Mouse (Mus musculus): Measurements from ENCODE around the gene AC134908.4. TPM values are rescaled to one million over a fixed set of nuclear protein-coding genes. Genes with fewer than 3 reads are reported as not detected.

The AC134908.4 gene
- polyA plus RNA-seq, 1 experiment from 2014 or later, result not detected

- ATAC-seq (peak; percentile 94), DNase-seq (peak; percentile 96)
- TF ChIP-seq EP300 (IDR thresholded peaks at IDR 0.05; ENCODE audit: low read depth), result no peak
- peak; percentile 9; the same call in 1 of the 2 replicates for TF ChIP-seq CTCF (IDR thresholded peaks at IDR 0.05; ENCODE audit: low read depth)
- no peaks in the 10 kb centered on the region for H3K27me3 ChIP-seq (ENCODE audit: insufficient read depth, low read length)
- H3K36me3 ChIP-seq (replicated peaks; ENCODE audit: insufficient read depth, low read length), result peaks cover 26% of the 10 kb centered on the region
- H3K9ac ChIP-seq (replicated peaks), result peak within 1 kb of the TSS; percentile 68
- no peaks in the 10 kb centered on the region for H3K9me3 ChIP-seq (ENCODE audit: low read length)
- peak within 1 kb of the TSS; percentile 89 for H3K4me2 ChIP-seq (ENCODE audit: low read depth, low read length)
- H3K4me1 ChIP-seq (ENCODE audit: insufficient read depth), result peaks cover 13% of the 10 kb centered on the region; the same call in 1 of the 2 replicates
- peak within 1 kb of the TSS; percentile 65 for H3K4me3 ChIP-seq (ENCODE audit: low read depth, low read length)
- under 1% methylated on average over 23 of the region's 23 CpGs for WGBS (ENCODE audit: insufficient replicate concordance)
- peak within 1 kb of the TSS; percentile 64 for H3K27ac ChIP-seq (ENCODE audit: low read depth)
These were observed 10.1 kb downstream of the AC134908.4 start, which contains the start of gene Haghl for GRCm38 (mm10) chr17:25785281-25785745. Gene Haghl, minus strand, starts transcription at chr17:25785673.

GRCm38 (mm10) chr17:25783861-25784574 is 11.4 kb downstream of the AC134908.4 start:
- Histone ChIP-seq H3K4me1 (ENCODE audit: insufficient read depth) (peaks cover 13% of the 10 kb centered on the region; the same call in 1 of the 2 replicates), H3K27ac (ENCODE audit: low read depth) (no peak overlapping the region), H3K4me2 (ENCODE audit: low read depth, low read length) (peak overlapping the region; percentile 89; the same call in 1 of the 2 replicates), H3K36me3 (replicated peaks; ENCODE audit: insufficient read depth, low read length) (peaks cover 31% of the 10 kb centered on the region), H3K9me3 (ENCODE audit: low read length) (no peaks in the 10 kb centered on the region), H3K9ac (replicated peaks) (no peak overlapping the region), H3K27me3 (ENCODE audit: insufficient read depth, low read length) (no peaks in the 10 kb centered on the region), H3K4me3 (ENCODE audit: low read depth, low read length) (no peak overlapping the region)
- no peak for ATAC-seq
- 79% methylated on average over 15 of the region's 15 CpGs for WGBS (ENCODE audit: insufficient replicate concordance)
- TF ChIP-seq EP300 (IDR thresholded peaks at IDR 0.05; ENCODE audit: low read depth) (no peak), CTCF (IDR thresholded peaks at IDR 0.05; ENCODE audit: low read depth) (no peak)
- no peak for DNase-seq

DNA sequence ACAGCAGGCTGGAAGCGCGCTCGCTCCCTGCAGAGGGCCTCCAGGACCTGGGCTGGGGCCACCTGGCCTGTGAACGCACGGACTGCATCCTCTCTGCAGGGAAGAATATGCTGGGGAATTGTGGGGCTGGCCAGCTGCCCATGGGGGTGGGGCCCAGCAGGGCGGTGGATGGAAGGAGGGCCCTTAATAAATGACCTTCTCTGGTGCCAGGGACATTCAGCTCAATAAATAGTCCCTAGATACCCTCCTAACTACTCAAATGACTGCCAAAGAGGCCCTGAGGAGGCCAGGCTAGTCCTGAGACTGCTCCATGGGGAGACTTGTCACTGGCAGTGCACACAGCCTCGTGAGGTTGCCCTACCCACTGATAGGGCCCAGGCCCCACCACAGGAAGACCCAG is 12.4 kb downstream of the AC134908.4 start:
- Histone ChIP-seq H3K27me3 (ENCODE audit: insufficient read depth, low read length) (no peaks in the 10 kb centered on the region), H3K4me1 (ENCODE audit: insufficient read depth) (peaks cover 13% of the 10 kb centered on the region; the same call in 1 of the 2 replicates), H3K27ac (ENCODE audit: low read depth) (no peak overlapping the region), H3K9me3 (ENCODE audit: low read length) (no peaks in the 10 kb centered on the region), H3K9ac (replicated peaks) (no peak overlapping the region), H3K4me3 (ENCODE audit: low read depth, low read length) (no peak overlapping the region), H3K4me2 (ENCODE audit: low read depth, low read length) (no peak overlapping the region), H3K36me3 (replicated peaks; ENCODE audit: insufficient read depth, low read length) (peaks cover 31% of the 10 kb centered on the region)
- no peak for ATAC-seq
- TF ChIP-seq CTCF (IDR thresholded peaks at IDR 0.05; ENCODE audit: low read depth) (no peak), EP300 (IDR thresholded peaks at IDR 0.05; ENCODE audit: low read depth) (no peak)
- no peak for DNase-seq
- 83% methylated on average over 7 of the region's 7 CpGs for WGBS (ENCODE audit: insufficient replicate concordance)

- Histone ChIP-seq H3K9me3 (ENCODE audit: low read length) (no peaks in the 10 kb centered on the region), H3K9ac (replicated peaks) (no peak overlapping the region), H3K4me2 (ENCODE audit: low read depth, low read length) (no peak overlapping the region), H3K36me3 (replicated peaks; ENCODE audit: insufficient read depth, low read length) (peaks cover 42% of the 10 kb centered on the region), H3K27me3 (ENCODE audit: insufficient read depth, low read length) (no peaks in the 10 kb centered on the region), H3K4me3 (ENCODE audit: low read depth, low read length) (no peak overlapping the region), H3K4me1 (ENCODE audit: insufficient read depth) (peaks cover 13% of the 10 kb centered on the region; the same call in 1 of the 2 replicates), H3K27ac (ENCODE audit: low read depth) (no peak overlapping the region)
- TF ChIP-seq CTCF (IDR thresholded peaks at IDR 0.05; ENCODE audit: low read depth) (no peak), EP300 (IDR thresholded peaks at IDR 0.05; ENCODE audit: low read depth) (no peak)
- 80% methylated on average over 6 of the region's 6 CpGs for WGBS (ENCODE audit: insufficient replicate concordance)
- ATAC-seq, result no peak
- DNase-seq, result no peak
These were observed 14.1 kb downstream of the AC134908.4 start for GRCm38 (mm10) chr17:25781339-25781738.

GRCm38 (mm10) chr17:25777948-25778347 is 17.5 kb downstream of the AC134908.4 start:
- 87% methylated on average over 5 of the region's 5 CpGs for WGBS (ENCODE audit: insufficient replicate concordance)
- no peak for TF ChIP-seq EP300 (IDR thresholded peaks at IDR 0.05; ENCODE audit: low read depth)
- no peak for TF ChIP-seq CTCF (IDR thresholded peaks at IDR 0.05; ENCODE audit: low read depth)
- peaks cover 48% of the 10 kb centered on the region for H3K36me3 ChIP-seq (replicated peaks; ENCODE audit: insufficient read depth, low read length)
- H3K9ac ChIP-seq (replicated peaks), result no peak overlapping the region
- no peaks in the 10 kb centered on the region for H3K27me3 ChIP-seq (ENCODE audit: insufficient read depth, low read length)
- H3K4me1 ChIP-seq (ENCODE audit: insufficient read depth), result peaks cover 7% of the 10 kb centered on the region; the same call in 1 of the 2 replicates
- no peak overlapping the region for H3K4me3 ChIP-seq (ENCODE audit: low read depth, low read length)
- H3K27ac ChIP-seq (ENCODE audit: low read depth), result no peak overlapping the region
- no peak for DNase-seq
- no peak overlapping the region for H3K4me2 ChIP-seq (ENCODE audit: low read depth, low read length)
- ATAC-seq, result no peak
- H3K9me3 ChIP-seq (ENCODE audit: low read length), result no peaks in the 10 kb centered on the region

DNA sequence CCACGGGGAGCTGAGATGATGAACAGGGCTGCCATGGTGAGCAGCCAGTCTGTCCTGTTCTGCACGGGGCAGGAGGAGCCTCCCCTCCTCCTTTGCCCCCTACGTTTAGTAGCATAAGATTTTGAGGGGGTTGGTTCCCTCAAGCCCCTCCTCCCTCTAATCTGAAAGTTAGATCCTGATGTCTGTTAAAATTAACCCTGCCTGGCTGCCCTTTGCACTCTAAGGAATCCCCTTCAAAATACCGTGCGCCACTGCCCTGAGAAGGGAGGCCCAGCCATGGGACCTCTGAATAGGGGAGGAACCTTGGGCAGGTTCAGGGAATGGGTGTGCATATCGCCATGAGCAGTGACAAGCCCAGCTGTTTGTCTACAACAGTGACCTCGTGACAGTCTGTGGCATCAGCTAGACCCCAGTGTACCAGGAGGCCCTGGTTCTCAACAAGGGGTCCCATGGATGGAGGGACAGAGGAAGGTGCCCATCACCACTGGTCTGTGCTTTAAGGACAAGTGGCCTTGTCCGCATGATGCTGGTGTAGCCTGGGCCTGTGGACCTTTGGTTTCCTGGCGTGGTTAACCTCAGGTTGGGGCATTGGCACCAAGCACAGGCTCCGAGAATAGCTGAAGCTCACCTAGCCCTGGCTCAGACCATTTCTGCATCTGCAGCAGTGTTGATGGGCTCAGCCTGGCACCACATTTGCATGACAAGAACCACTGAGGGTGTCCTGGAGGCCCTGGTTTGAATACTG is 20.0 kb downstream of the AC134908.4 start:
- H3K4me1 ChIP-seq (ENCODE audit: insufficient read depth), result peaks cover 7% of the 10 kb centered on the region; the same call in 1 of the 2 replicates
- no peaks in the 10 kb centered on the region for H3K27me3 ChIP-seq (ENCODE audit: insufficient read depth, low read length)

More for the DNA sequence above, 20.0 kb downstream of the AC134908.4 start:
- no peak overlapping the region for H3K27ac ChIP-seq (ENCODE audit: low read depth)
- H3K4me2 ChIP-seq (ENCODE audit: low read depth, low read length), result no peak overlapping the region
- H3K4me3 ChIP-seq (ENCODE audit: low read depth, low read length), result no peak overlapping the region
- WGBS (ENCODE audit: insufficient replicate concordance), result 73% methylated on average over 10 of the region's 10 CpGs
- no peaks in the 10 kb centered on the region for H3K9me3 ChIP-seq (ENCODE audit: low read length)
- TF ChIP-seq EP300 (IDR thresholded peaks at IDR 0.05; ENCODE audit: low read depth), result no peak
- TF ChIP-seq CTCF (IDR thresholded peaks at IDR 0.05; ENCODE audit: low read depth), result no peak
- no peak overlapping the region for H3K9ac ChIP-seq (replicated peaks)
- peaks cover 27% of the 10 kb centered on the region for H3K36me3 ChIP-seq (replicated peaks; ENCODE audit: insufficient read depth, low read length)
- ATAC-seq (no peak), DNase-seq (no peak)

All from liver, postnatal 0 days (tissue).